Mouse (Mus musculus) megakaryocyte progenitor cell, adult 5-6 weeks (primary cell): ENCODE results near the gene Tor1aip1. TPM values are rescaled to one million over a fixed set of nuclear protein-coding genes. Genes with fewer than 3 reads are reported as not detected.

ENCODE experiments used
- ATAC-seq: replicated peaks from 2 replicates; pipeline ENCODE4 v1.8.0; 2016; ENCODE audit warnings: mild to moderate bottlenecking, moderate TSS enrichment, inconsistent platforms; ENCODE audit not compliant: poor library complexity
- total RNA-seq, 2 experiments: library from RNA; stranded (forward) in 1 of 2; stranded (reverse) in 1 of 2; fragments of 157-497, 149-512 nt in 1 of 2; fragments of 200-1000 nt in 1 of 2; gene quantifications; 2 replicates each; pipeline versions ENCODE4 v1.2.3 to v1.2.4; 2015 to 2017

Gene Tor1aip1
- total RNA-seq, 2 experiments from 2014 or later: 40.1 to 76.6 TPM

DNA sequence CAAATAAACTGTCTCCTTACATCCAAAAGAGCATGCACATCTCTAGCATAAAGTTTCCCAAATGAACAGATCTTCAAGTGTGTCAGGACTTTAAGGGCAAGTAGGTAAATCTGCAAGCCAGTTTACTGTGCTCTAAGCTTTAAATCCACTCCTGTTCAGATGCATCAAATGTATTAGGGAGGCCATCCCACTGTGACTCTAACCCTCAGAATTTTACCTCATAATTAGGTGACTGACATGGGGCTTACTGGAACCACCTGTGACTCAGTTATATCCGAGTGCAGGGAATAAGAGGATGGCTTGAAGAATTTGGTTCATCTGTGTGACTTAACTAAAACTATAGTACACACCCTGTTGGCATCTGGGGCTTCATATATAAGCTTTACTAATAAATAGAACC lies 1.6 kb downstream of the Tor1aip1 start:
- no peak for ATAC-seq

GRCm38 (mm10) chr1:156033921-156034320 lies 2.4 kb downstream of the Tor1aip1 start:
- ATAC-seq: no peak

GRCm38 (mm10) chr1:156028340-156028975 lies 7.8 kb downstream of the Tor1aip1 start:
- ATAC-seq: peak; percentile 54

- no peak for ATAC-seq
Measured at GRCm38 (mm10) chr1:156027849-156028248, 8.4 kb downstream of the Tor1aip1 start.

- peak; percentile 85 for ATAC-seq
Measured at GRCm38 (mm10) chr1:156024831-156025503, 11.3 kb downstream of the Tor1aip1 start.

GRCm38 (mm10) chr1:156020402-156020801 lies 15.9 kb downstream of the Tor1aip1 start:
- peak; percentile 24; the same call in 1 of the 2 replicates for ATAC-seq

DNA sequence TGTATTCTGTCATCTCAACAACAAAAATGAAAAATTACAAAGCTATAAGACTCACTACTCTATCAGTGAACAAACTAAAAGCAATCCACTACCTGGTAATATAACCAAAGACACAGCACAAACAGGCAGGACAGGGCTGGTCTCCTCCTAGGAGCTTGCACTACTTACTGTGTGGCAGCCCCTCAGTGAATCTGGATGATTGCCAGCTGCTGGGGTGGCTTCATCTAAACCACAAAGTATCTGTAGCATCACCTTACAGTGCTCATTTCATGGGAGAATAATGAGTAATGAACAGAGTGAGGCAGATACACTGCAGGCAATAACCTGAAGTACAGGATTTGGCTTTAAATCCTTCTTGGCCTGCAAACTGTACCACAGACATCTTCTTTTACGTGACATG lies 16.5 kb downstream of the Tor1aip1 start:
- ATAC-seq: no peak

DNA sequence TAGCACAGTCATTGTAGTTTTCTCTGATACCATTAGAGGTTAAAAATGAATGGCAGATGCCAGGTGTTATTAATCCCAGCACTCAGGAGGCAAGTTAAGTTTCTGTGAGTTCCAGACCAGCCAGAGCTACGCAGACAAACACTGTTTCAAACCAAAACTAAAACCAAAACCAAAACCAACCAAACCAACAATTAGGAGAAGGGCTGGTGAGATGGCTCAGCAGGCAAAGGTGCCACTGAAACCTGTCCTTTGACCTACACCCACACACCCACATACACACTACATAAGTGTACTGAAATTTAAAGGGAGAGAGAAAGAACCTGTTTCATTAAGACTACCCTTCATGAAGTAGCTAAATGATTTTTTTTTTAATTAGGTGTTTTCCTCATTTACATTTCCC lies 27.3 kb downstream of the Tor1aip1 start:
- no peak for ATAC-seq

DNA sequence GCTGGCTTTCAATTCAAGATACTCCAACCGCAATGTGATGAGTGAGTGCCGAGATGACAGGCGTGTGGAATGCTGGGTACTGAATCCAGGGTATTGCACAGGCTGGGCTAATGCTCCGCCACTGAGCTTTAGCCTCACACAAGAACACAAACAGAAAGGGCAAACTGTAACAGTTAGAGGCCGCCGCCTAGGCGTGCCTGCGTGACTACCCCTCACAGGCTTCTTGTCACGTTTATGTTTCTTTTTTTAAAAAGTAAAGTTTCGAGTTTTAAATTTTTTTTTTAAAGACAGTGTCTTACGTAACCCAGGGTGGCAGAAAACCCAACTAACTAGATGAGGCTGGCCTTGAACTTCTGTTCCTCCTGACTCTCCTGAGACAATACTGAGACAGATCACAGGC lies 30.4 kb downstream of the Tor1aip1 start:
- no peak for ATAC-seq

DNA sequence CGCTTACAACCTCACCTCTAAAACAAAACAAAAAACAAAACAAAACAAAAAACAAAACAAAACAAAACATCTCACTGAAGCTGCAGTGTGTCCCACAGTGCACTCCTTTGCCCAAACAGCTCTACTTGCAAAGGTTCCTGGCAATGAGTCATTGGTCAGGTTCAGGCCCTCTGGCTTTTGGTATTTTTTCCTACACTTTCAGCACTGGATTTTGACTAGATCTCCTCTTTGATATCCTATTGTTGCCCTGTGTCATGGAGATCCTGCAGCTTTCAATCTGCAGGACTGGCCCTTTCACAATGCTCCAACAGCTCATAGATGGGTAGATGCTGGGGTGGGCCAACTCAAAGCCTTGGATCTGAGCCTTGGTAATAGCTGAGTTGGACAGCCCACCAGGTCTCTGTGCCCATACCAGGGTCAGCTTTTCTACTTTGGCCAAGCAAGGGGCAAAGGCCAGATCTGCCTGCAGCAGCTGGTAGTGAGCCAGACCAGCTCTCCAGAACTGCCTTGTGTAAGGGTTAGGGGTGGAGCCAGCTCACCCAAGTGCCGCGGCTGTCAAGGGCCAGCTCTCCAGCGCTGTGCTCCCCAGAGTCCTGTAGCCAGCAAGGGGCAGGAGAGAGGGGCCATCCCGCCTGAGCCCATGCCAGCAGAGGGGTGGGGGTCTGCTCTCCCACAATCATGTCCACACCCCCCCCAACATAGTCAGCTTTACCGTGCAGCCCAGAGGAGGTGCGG lies 32.9 kb downstream of the Tor1aip1 start:
- ATAC-seq: no peak

GRCm38 (mm10) chr1:156002366-156002765 lies 33.9 kb downstream of the Tor1aip1 start:
- ATAC-seq: no peak

GRCm38 (mm10) chr1:155995612-155996011 lies 40.7 kb downstream of the Tor1aip1 start:
- no peak for ATAC-seq

DNA sequence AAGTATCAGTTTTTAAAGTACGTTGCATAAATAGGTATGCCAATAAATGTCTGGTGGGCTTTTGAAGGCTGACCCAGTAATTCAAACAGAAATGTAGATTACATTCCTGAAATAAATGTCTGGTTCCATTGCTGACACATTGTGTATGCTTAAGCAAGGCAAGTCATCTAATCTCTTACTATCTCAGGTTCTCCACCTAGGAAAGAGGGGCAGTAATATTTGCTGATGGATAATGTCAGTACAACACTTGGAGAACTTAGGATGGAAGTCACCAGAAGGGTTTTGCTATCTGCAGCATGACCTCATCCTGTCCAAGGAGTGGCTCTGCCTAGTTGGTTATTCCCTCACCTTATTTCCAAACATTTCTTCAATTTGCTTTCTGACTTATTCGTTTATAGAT lies 41.8 kb downstream of the Tor1aip1 start:
- no peak for ATAC-seq

- ATAC-seq: no peak
Measured at GRCm38 (mm10) chr1:155990391-155990790, 45.9 kb downstream of the Tor1aip1 start.

- no peak for ATAC-seq
Measured at GRCm38 (mm10) chr1:155989387-155989786, 46.9 kb downstream of the Tor1aip1 start.

DNA sequence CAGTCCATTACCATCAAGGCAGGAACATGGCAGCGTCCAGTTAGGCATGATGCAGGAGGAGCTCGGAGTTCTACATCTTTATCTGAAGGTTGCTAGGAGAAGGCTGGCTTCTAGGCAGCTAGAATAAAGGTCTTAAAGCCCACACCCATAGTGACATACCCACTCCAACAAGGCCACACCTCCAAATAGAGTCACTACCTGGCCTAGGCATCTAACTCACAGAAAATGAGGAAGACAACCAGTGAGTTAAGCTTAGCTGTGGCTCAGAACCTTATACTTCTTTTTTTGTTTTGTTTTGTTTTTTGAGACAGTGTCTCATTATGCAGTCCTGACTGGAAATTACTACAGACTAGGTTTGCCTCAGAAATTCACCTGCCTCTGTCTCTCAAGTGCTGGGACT lies 48.7 kb downstream of the Tor1aip1 start:
- no peak for ATAC-seq

DNA sequence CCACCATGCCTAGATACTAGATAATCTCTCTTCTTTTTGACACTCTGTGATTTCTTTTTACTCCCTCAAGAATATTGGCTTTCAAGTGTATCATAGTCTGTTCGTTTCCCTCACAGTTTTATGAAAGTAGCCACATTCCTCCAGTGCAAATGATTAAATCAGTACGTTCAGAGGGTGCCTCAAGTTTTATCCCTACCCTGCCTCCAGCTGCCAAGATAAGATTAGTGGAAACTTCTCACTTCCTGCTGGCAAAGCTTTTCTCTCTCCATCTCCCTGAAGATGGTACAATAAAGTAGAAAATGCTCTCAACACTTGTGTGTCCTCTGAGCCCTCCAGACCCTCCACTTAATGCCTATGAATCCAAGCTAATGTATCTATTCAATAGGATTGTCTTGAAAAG lies 61.3 kb downstream of the Tor1aip1 start:
- no peak for ATAC-seq

- ATAC-seq: peak; percentile 18
Measured at GRCm38 (mm10) chr1:155973719-155974379, 62.4 kb downstream of the Tor1aip1 start.

GRCm38 (mm10) chr1:155973068-155973718 lies 63.1 kb downstream of the Tor1aip1 start, which contains the start of gene Cep350:
TSS of gene Cep350 (minus strand) at chr1:155973255.
- peak; percentile 89 for ATAC-seq

GRCm38 (mm10) chr1:155972146-155973067 lies 63.9 kb downstream of the Tor1aip1 start:
- ATAC-seq: peak; percentile 5
